Mouse (Mus musculus) layer of hippocampus, postnatal 36 days (tissue): ENCODE measurements around the gene Krtcap2. TPM values are rescaled to one million over a fixed set of nuclear protein-coding genes. Genes with fewer than 3 reads are reported as not detected.

Experiments
- DNase-seq, 2 experiments: peaks; one replicate each; pipeline ENCODE4 v3.0.0; 2022
- microRNA-seq, 2 experiments: library from miRNA; unstranded; fragments of <30 nt; microRNA quantifications; one replicate each; pipeline ENCODE4 v1.2.0; 2021
- total RNA-seq, 2 experiments: library from RNA; stranded (reverse); gene quantifications; 2 replicates each; pipeline ENCODE4 v1.2.3; 2021

The Krtcap2 gene
- total RNA-seq, 2 experiments from 2014 or later, result 71.4 to 86.2 TPM

- DNase-seq, result no peak
Measured at GRCm38 (mm10) chr3:89282291-89282643, 36.5 kb downstream of the Krtcap2 start.

DNA sequence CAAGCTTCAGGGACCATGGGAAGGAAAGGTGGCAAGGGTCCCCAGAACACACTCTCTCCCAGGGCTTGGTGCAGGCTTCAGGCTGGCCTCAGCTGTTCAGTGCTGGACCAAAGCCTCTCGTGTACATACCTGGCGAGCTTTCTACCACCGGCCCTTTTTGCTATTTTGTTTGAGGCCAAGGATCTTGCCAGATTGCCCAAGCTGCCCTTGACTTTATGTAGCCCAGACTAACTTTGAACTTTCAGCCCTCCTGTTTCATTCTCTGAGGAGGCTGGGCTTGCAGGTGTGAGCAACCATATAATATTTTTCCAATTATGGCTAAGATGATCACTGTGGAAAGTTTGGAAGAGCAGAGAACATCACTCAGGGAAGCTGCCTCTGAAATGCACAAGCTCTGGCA lies 38.5 kb downstream of the Krtcap2 start:
- no peak for DNase-seq

GRCm38 (mm10) chr3:89285526-89285925 lies 39.8 kb downstream of the Krtcap2 start:
- DNase-seq, result no peak

DNA sequence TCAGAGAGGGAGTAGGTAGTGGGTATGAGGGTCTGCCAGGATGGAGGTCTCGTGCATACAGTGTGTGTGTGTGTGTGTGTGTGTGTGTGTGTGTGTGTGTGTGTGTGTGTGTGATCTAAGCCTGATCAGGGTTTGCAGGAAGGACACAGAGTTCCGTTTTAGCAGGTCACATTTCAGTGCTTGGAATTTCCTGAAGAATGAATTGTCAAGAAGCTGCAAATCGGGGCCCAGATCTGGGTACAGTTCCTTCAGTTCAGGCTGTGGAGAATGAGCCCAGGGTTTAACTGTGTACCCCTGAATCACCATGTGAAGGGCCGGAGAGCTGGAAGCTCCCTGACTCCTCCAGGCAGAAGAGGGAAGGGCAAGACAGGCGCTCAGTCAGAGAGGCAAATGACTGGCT lies 41.5 kb downstream of the Krtcap2 start:
- no peak for DNase-seq

DNA sequence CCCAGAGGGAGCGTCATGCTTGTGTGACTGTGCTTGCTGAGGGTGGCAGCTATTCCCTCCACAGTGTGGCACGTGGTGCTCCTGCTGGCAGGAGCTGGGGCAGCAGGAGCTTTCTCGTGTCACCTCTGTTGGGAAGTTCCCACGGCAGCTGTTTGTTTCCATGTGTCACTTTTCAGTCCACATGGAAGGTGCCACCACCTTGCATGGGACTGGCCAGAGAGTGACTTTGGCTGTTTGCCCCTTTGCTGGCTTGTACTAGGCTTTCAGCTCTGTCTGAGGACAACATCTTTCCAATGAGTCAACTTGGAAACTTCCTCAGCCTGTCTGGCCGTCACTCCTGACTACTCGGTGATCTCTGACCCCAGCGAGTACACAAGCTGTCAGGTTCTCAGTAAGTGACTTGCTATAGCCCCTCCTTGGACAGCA lies 42.8 kb downstream of the Krtcap2 start:
- DNase-seq, result no peak

GRCm38 (mm10) chr3:89291874-89292273 lies 46.1 kb downstream of the Krtcap2 start:
- DNase-seq, result no peak

DNA sequence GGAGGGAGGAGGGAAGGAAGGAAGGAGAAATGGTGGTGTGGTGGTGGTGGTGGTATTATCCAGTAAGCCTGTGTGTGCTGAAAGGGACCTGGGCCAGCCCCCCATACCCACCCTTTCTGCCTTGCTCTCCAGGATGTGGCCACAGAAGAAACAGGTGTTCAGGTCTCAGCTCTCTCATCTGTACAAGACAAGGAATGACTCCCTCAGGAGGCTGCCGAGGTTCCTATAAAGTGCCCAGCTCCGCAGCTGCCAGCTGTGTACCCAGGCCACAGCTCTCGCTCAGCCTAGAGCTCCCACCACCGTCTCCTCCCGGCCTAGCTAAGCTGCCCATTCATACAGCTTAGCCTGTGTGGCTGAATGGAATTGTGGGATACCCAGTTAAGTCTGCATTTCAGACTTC lies 46.5 kb downstream of the Krtcap2 start:
- DNase-seq, result no peak

- no peak for DNase-seq
Measured at GRCm38 (mm10) chr3:89293247-89293918, 47.6 kb downstream of the Krtcap2 start.

DNA sequence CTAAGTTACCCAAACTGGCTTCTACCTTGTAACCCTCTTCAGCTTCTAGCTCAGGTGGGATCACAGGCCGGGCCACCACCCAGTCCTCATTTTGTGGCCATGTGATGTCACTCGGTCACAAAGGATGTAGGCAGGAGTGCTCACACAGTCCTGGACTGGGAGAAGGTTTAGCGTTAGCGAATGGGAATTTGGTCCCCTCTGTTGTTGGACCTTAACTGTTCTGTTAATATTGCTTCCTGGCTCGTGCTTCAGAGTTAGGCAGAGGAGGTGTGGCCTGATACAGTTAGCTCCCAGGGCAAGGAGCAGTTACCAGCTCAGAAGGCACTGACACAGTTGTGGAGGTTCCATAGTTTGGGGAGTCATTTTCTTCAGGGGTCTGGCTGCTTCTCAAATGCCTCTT lies 48.4 kb downstream of the Krtcap2 start:
- no peak for DNase-seq

DNA sequence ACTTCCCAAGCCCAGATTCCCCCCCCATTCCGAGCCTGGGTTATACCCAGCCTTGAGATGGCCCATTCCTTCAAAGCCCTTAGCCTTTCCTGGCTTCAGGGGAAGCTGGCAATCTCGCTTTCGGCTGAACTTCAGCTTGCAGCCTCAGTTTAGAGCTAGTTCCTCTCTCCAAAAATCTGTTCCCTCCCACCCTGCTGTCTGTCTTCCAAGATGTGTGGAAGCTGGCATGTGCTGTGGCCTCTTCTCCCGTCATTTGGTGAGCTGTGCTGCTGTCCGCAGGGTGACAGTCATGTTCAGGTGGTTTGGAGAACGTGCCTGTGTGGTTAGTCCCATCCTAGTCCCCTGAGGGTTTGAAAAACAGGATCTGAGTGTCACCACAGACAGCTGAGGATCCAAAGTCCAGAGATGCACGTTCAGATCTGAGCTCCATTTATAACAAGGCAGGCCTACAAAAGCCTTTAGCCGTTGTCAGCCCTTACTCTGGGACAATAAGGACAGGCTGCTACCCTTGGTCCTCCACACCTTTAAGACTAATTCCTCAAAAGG lies 50.0 kb downstream of the Krtcap2 start:
- DNase-seq, result peak in 1 of 2 experiments; percentile 50

- no peak for DNase-seq
Measured at GRCm38 (mm10) chr3:89296761-89297396, 51.1 kb downstream of the Krtcap2 start.

- no peak for DNase-seq
Measured at GRCm38 (mm10) chr3:89298908-89299307, 53.1 kb downstream of the Krtcap2 start.

- DNase-seq, result no peak
Measured at GRCm38 (mm10) chr3:89299499-89299898, 53.7 kb downstream of the Krtcap2 start.

Small RNA genes within 50 kb of the gene (microRNA-seq; reads per million reads assigned to microRNA genes)
- gene Mir92b, result 5,860 to 9,987 reads per million in 2 experiments

Other genes with a start within 250 kb of the Krtcap2 start
- 100 to 1,000 TPM; 129 to 137 TPM for gene Rusc1, start 152.7 kb upstream of the Krtcap2 start, total RNA-seq
- gene Gm43738, start 144.9 kb upstream of the Krtcap2 start, total RNA-seq, result not detected
- gene Fdps, start 144.0 kb upstream of the Krtcap2 start, total RNA-seq, result 10 to 100 TPM; 78.8 to 80.0 TPM
- not detected for gene Pklr, start 109.8 kb upstream of the Krtcap2 start, total RNA-seq
- 10 to 100 TPM; 11.8 to 12.1 TPM for gene Hcn3, start 85.8 kb upstream of the Krtcap2 start, total RNA-seq
- gene Clk2, start 81.2 kb upstream of the Krtcap2 start, total RNA-seq, result 10 to 100 TPM; 52.0 to 53.4 TPM
- gene Scamp3, start 68.5 kb upstream of the Krtcap2 start, total RNA-seq, result 10 to 100 TPM; 66.8 to 71.9 TPM
- gene Fam189b, start 62.8 kb upstream of the Krtcap2 start, total RNA-seq, result 10 to 100 TPM; 57.8 to 71.0 TPM
- gene Gba, start 43.0 kb upstream of the Krtcap2 start, total RNA-seq, result 10 to 100 TPM; 57.0 to 61.9 TPM
- 10 to 100 TPM; 37.7 to 38.1 TPM for gene Thbs3, start 30.8 kb upstream of the Krtcap2 start, total RNA-seq
- 10 to 100 TPM; 89.5 to 93.8 TPM for gene Mtx1, start 18.9 kb upstream of the Krtcap2 start, total RNA-seq
- gene Muc1, start 16.9 kb upstream of the Krtcap2 start, total RNA-seq, result 1 to 10 TPM in 1 of 2 experiments, under 1 TPM in 1; 0.61 to 1.0 TPM
- gene Trim46, start 343 bp downstream of the Krtcap2 start, total RNA-seq, result 10 to 100 TPM; 86.7 to 93.7 TPM
- gene Dpm3, start 13.4 kb downstream of the Krtcap2 start, total RNA-seq, result 10 to 100 TPM; 50.4 to 65.2 TPM
- 10 to 100 TPM; 44.0 to 47.1 TPM for gene Slc50a1, start 24.6 kb downstream of the Krtcap2 start, total RNA-seq
- gene Efna1, start 35.2 kb downstream of the Krtcap2 start, total RNA-seq, result 1 to 10 TPM; 8.8 to 9.9 TPM
- gene Efna3, start 77.0 kb downstream of the Krtcap2 start, total RNA-seq, result 10 to 100 TPM; 67.0 to 69.9 TPM
- gene Efna4, start 92.1 kb downstream of the Krtcap2 start, total RNA-seq, result under 1 TPM; 0.56 to 0.62 TPM
- 100 to 1,000 TPM; 108 to 123 TPM for gene Adam15, start 104.0 kb downstream of the Krtcap2 start, total RNA-seq
- under 1 TPM in 1 of 2 experiments, not detected in 1; 0.43 TPM for gene Dcst2, start 116.0 kb downstream of the Krtcap2 start, total RNA-seq
- gene Dcst1, start 119.3 kb downstream of the Krtcap2 start, total RNA-seq, result not detected
- gene Zbtb7b, start 148.8 kb downstream of the Krtcap2 start, total RNA-seq, result 10 to 100 TPM; 15.1 to 16.1 TPM
- gene Lenep, start 156.8 kb downstream of the Krtcap2 start, total RNA-seq, result 1 to 10 TPM; 4.6 to 6.3 TPM
- gene Flad1, start 165.9 kb downstream of the Krtcap2 start, total RNA-seq, result 10 to 100 TPM; 35.8 to 39.2 TPM
- 1 to 10 TPM; 3.1 TPM for gene Cks1b, start 172.4 kb downstream of the Krtcap2 start, total RNA-seq
- 10 to 100 TPM; 12.1 to 12.4 TPM for gene Shc1, start 172.5 kb downstream of the Krtcap2 start, total RNA-seq
- gene Pygo2, start 184.2 kb downstream of the Krtcap2 start, total RNA-seq, result 10 to 100 TPM; 59.4 to 64.8 TPM
- 10 to 100 TPM; 38.3 to 43.4 TPM for gene Pbxip1, start 190.7 kb downstream of the Krtcap2 start, total RNA-seq
- 10 to 100 TPM; 28.3 to 28.4 TPM for gene Pmvk, start 208.6 kb downstream of the Krtcap2 start, total RNA-seq